Mouse (Mus musculus) frontal cortex, adult (tissue): Measurements from ENCODE around the gene Zswim4.

Source experiments
- ATAC-seq: cut with Nextera tagmentation; 2 replicates; pipeline ENCODE4 v1.9.2; 2017; ENCODE audit warnings: mild to moderate bottlenecking, moderate library complexity, mixed read lengths; ENCODE audit not compliant: low TSS enrichment

Gene Zswim4

DNA sequence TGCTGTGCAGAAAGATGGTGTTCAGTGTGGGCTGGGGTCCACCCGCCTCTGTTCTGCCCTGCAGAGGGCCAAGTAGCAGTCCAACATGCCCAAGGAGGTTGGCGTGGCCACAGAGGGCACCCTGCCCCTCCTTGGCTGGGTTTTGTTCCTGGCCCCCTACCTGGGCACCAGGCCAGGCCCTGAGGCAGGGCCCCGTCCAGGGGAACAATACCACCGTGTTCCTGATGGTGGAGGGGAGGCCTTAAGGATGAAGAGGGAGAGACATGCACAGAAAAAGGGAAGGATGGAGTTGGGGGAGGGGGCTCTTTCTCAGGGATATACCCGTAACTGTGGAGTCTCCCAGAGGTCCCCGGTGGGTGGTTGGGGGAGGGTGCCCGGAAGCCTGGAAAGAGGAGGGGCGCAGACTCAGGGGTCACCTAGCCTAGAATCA, 36.7 kb downstream of the Zswim4 start:
- no peak for ATAC-seq

DNA sequence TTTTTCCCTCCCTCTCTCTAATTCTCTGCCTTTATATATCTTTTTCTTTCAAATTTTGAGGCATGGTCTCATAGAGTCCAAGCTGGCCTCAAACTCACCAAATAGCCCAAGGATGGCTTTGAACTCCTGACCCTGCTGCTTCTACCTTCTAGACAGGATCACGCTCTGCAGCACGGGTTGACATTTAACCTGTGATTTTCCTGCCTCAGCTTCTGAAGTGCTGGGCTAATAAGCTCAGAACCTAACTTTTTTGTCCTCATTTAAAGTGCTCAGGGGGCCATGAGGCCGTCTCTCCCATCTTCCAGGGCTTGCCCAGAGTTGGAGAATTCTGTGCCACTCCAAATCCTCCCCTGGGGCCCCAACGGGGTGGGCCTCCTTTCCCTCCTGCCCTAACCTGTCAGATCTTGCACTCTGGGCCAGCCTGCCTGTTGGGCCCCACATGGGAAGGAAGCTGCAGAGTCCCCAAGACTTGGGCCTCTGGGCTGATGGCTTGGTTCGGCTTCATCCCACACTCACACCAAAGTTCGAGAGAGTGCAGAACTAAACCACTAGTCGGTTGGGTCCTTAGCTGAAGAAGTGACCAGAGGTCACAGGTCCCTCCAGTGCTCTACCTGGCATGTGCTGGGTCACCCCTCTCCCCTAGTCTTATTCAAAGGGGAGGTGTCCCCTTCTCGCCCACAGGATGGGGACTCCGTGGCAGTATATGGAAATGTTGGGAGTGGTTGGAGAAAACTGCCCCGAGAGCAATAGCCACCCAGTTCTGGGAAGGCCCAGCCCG, 37.3 kb downstream of the Zswim4 start:
- ATAC-seq = no peak

DNA sequence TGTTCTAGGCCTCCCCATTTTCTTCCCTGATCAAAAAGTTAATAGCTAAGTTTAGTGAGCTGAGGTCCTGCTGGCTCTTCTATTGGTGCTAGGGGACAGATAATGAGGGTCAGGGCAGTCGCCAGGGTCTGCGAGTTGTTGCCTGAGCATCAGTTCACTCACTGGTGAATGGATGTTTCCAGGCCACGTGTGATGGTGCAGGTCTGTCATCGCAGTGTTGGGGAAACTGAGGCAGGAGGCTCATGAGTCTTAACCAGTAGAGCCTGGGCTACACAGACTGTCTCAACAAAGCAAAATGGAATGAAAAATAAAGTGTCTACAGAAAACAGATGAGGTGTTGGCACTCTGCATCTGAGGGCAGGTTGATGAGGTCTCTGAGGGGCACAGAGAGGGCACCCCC, 38.0 kb downstream of the Zswim4 start:
- no peak for ATAC-seq

DNA sequence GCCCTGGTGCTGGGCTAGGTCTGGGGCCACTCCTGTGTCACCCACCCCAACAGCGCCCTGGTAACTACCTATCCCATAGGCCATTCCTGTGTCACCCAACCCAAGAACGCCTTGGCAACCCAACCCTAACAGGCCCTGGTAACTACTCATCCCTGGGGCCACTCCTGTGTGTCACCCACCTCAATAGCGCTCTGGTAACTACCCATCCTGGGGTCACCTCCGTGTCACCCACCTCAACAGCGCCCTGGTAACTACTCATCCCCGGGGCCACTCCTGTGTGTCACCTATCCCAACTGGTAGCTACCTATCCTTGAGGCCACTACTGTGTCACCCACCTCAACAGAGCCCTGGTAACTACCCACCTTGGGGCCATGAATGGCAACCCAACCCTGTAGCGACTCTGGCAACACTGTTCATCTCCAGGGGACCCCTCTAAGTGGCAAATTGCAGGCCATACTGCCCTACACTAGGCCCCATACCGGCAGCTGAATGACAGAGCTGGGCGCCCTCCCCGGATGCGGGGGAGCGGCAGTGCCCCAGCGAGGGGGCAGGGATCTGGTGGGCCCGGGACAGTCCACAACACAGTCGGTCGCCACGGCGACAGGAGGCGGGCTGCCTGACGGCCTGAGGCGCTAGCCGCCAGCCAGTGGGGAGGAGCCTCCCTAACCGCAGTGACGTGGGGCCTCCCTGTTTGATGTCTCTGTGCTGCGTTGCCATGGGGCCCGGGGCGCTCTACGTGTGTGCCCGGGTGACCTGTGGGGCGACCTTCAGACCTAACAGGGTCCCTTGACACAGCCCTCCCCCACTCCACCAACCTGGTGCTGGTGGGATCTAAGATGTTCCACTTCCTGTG, 38.7 kb downstream of the Zswim4 start:
- ATAC-seq = peak; percentile 66

DNA sequence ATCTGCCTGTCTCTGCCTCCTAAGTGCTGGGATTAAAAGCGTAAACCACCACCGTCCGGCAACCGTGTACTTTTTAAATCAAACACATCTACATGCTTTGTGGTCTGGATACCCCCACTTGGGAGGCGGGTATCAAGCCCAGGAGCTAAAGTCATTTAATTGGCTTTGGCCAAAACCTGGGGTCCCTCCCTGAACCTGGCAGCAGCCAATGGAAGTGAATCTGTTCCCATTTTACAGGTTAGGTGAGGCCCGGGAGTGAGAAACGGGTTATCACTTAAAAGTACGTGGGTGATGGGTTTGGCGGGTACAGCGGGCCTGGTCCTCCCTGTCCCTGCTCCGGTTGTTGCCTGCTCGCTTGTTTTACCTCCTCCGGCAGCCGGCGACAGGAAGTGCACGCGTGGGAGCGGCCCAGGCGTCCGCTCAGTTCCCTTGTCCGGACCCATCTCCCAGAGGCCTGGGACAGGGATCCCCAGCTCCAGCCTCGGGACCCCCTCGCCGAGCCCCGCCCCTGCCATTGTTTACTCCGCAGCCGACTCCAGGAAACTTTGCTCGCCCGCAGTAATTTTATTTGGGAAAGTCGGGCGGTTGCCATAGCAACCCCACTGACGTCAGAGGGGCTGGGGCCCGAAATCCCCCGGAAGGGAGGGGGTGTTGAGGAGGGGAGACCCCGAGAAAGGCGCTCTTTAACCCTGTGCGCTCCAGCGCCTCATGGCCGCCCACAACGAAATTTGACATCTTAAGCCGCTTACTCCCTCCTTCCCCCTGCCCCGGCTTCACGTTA, 39.5 kb downstream of the Zswim4 start:
- peak; percentile 9; the same call in 1 of the 2 replicates for ATAC-seq

DNA sequence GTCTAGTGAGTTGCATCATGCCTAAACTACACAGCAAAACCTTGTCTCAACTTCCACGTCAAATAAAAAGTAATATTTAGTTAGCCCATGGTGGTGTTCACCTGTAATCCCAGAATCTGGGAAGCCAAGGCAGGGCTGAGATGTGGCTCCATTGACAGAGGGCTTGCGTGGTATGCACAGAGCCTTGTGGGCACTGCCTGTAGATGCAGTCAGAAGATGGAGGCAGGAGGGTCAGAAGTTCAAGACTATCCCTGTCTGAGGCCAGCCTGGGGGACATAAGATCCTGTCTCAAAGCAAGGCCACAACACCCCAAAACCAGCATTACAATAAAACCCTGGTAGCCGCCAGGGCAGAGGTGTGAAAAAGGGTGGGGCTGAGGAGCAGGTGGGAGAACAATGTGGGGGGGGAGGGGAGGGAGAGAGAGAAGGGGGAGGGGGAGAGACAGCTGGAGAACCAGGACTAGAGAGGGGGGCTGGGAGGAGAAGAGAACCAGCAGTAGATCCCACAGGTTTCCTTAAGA, 42.6 kb downstream of the Zswim4 start:
- ATAC-seq = no peak

DNA sequence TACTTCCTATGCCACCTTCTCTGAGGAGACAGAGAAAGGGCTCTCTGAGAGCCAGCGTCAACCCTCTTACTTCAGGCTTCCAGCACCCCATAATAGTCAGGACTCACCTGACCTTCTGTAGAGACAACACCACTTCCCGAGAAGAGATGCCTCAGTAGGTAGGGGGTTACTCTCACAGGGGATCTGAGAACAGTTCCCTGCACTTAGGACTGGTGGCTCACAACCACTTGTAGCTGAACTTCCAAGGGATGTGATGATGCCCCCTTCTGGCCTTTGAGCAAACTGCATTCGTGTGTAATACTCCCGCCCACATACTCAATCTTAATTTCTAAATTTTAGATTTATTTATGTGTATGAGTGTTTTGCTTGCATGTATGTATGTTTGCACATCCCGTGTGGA, 43.3 kb downstream of the Zswim4 start:
- ATAC-seq = no peak

DNA sequence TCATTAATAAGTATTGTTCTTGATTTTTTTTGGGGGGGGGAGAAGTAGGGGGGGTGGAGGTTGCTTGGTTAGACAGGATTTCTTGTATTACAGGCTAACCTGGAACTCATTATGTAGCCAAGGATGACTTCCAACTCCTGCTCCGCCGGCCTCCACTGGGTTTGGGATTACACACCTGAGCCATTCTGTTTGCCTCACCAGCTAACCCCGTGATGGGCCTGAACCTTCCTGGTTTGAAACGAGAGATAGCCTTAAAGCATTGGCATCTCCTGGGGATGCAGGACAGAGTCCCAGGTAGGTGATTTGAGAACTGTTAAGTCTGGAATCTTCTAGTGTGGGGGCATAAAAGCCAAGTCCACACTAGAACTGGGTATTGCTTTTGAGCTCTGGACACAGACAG, 43.7 kb downstream of the Zswim4 start:
- no peak for ATAC-seq

DNA sequence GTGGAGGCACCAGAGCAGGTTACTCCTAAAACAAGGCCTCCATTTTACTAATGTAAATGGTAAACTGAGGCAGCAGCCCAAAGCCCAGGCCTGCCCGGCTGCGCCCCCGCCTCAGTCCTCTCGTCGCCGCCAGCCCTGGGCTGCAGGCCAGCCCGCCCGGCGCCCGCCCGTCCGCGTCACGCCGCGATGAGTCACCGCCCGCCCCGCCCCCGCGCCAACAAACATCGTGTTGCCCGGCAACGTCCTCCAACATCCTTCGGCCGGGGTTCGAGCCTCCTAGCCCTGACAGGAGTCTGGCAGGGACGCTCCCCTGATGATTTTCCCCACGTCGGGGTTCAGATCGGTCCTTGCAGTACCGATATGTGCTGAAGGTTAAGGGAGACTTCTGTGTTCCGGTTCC, 44.3 kb downstream of the Zswim4 start:
- ATAC-seq = peak; percentile 39; the same call in 1 of the 2 replicates

DNA sequence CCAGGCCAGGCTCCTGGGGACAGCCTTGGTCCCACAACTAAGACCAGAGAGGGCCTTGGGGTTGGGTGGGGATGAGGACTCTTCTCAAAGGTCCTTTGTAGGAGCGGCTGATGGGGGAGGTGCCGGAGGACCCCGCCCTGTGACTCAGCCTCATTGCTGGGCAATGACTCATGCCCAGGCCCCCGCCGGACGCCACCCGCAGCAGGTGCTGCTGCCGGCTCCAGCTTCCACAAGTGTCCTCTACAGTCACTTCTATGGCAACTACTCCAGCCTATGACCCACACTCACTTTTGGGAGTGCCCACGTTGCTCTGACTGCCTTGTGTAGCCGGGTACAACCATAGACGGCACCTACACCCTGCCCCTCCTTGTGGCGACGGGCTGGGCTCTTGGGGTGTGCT, 44.8 kb downstream of the Zswim4 start:
- peak; percentile 55 for ATAC-seq

DNA sequence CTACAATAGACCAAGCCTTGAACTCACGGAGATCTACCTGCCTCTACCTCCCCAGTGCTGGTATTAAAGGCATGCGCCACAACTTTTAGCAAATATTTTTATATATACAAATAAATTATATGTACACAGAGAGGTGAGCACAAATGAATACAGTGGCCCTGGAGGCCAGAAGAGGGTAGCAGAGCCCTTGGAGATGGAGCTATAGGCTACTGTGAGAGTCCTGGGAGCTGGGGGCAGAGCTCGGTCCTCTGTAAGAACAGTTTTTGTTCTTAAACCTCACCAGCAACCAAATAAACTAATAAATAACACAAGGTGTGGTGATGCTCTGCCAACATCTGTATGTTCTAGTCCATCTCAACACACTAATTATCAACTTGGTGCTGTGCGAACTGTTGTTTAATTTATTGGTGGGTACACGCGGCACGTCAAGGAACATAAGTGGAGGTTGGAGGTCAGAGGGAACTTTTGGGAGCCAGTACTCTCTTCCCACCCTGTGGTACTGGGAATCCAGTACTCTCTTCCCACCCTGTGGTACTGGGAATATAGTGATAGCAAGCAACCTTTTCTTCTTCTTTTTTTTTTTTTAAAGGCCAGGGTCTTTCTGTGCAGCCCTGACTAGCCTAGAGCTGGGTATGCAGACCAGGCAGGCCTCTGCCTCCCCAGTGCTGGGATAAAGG, 46.5 kb downstream of the Zswim4 start:
- ATAC-seq = no peak

DNA sequence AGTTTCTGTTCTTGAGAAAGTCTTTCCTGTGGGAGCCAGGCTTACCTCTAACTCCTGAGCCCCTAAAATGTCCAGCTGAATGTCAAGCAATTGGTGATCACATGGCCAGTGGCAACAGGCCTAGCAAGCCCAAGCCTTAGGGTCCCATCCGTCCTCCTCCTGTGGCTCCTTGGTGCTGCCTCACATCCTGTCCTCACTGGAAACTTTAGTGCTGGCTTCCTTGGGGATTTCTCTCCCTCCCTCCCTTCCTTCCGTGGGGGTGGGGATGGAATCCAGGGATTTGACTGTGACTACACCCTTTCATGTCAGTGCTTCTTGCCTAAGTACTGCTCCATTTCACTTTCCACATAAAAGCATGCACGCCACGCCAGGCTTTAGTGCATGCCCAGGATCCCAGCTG, 47.3 kb downstream of the Zswim4 start:
- no peak for ATAC-seq

DNA sequence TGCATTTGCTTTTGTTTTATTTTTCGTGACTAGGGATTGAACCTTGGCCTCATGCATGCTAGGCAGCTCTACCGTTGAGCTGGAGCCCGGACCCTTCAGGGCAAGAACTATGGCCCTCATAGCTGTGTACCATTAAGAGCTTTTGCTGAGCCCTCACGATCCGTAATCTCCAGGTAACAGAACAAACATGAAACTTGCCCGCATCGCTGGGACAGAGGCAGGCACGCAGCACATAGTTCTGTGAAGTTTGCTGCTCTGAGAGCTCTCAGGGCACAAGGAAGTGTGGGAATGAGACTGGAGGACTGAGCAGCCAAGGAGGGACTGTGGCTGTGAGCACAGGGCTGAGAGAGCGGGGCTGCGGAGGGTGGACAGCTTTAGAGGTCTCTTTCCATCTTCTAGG, 48.2 kb downstream of the Zswim4 start:
- no peak for ATAC-seq

DNA sequence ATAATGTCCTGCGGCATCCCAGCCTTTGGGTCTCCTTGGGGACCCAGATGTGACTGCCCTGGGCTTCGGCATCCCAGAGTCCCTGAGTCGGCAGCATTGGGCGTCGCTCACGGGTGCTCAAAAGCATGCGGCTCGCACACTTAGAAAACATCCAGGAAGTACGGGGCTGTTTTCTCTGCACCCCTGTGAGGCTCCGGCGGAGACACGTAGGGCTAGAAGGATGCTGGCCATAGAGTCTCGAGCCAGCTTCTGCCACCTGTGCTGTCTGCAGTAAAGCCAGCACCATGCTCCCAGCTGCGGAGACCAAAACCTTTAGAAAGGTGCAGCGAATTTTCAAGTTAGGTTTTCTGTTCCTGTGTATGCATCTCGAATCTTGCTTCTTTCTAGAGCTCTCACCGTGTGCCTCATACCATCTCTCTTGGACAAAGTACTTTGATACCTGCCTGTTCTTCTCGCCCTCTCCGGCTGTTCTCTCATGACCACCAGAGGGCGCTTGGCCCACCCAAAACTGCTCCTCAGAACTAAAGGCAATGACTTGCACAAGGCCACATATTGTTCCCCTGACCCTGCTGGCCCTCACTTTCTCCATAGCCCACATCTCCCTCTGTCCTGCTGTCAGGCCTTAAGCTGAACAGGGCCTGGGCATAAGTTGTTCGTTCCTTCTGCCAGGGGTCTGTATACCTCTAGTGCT, 49.6 kb downstream of the Zswim4 start:
- peak; percentile 21; the same call in 1 of the 2 replicates for ATAC-seq

DNA sequence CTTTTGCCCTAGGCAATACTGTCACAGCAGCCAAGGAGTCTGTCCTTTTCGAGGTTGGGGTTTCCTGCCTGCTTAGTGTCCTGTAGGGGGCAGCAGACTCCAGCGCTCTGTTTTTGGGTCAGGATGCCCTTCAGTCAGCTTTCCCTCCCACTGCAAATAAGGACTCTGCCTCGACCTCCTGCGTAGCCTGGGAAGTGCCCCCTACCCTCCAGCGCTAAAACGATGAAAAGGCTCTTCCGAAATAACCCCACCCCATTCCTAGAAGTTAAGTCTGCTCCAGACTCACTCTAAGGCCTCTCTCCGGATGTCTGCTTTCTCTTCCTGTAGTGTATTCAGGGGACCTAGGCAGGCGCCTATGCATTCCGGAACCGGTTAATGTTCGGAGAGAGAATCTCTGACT, 50.3 kb downstream of the Zswim4 start:
- peak; percentile 80 for ATAC-seq

DNA sequence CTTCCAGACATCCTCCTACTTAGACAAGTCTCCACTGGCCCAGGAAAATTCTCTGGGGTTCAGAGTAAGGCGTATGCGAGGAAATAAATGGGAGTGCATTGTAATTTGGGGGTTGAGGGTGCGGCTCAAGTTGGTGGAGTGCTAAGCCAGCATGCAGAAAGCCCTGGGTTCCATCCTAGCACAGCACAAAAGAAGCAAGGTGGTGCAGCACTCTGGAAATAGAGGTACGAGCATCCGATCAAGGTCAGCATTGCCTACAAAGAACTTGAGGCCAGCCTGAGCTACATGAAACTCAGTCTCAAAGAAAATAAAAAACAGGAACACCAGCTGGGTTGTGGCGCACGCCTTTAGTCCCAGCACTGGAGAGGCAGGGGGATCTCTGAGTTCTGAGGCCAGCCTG, 51.7 kb downstream of the Zswim4 start, which contains the start of gene Nanos3:
TSS of gene Nanos3 (minus strand) at position 101 of the 400 bp plus-strand sequence.
- no peak for ATAC-seq

DNA sequence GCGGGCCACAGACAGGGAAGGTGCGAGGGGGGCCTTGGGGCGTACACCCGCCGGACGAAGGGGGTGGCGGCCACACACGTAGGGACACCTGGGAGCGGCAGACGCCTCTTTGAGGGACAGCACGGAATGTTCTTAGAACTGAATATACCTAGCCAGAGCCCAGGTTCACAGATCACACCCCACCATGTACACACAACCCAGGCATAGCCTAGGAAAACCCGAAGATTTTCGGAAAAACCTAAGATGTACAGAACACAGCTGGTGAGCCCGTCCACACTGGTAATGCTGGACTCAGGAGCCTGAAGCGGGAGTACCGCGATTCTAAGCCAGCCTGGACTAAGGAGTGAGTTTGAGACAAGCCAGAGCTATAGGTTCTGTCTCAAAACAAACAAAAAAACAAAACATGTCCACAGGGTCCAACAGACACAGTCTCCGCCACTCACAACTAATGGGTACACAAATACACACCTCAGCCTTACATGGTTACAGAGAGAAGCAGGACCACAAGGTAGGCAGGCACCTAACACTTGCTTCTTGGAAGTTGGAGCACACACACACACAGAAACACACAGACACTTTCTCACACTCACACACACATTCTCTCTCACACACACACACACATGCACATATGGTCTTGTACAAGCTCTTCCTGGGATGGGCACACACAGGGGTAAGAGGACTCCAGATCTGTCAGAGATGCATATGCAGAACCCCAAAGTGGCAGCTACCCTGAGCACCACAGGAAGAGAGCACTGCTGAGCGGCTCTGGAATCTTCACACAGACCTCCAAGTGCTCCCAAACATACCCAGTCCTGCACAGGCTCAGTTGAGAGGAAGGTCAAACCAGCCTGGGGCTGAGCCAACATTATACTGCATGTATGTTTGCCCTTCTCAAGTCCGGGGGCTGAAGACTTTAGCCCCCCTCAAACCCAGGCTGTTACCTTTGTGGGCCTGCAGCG, 52.5 kb downstream of the Zswim4 start:
- 0 out of 2 replicates have a peak, but pooled peaks have one; percentile 2 for ATAC-seq

DNA sequence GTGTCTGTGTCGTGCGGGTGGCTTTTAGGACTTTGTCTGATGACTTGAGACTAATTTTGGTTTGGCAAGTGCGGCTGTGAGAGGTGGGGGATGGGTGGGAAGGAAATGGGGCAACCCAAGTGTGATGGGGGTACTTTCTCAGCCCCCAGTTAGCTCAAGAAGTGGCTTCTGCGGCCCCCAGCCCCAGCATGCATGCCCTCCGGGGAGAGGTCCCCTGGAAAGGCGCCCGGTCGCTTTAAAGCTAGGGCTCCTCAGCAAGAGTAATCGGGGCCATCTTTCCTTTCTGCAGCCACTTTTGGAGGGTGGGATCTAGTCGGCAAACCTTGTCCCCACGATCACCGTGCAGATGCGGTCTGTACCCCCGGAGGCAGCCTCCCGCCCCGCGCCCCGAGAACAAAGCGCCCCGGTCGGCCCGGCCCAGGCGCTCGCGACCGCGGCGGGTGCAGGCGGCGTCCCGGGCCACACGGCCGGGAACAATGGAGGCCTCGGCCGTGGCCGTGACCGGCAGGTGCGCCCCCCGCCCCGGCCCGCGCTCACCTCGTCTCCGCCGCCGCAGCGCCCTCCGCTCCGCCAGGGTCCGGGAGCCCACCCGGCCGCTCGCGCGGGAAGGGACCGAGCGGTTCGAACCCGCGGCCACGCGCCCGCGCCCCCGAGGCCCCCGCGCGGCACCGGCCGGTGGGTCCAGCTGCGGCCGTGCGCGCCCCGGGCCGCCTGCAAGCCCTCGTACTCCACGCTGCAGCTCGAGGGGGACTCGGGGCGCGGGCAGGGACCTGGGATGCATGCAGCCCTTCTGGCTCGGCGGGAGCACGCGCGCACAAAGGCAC, 53.4 kb downstream of the Zswim4 start:
- ATAC-seq = 0 out of 2 replicates have a peak, but pooled peaks have one; percentile 6
